Mouse (Mus musculus) spleen, postnatal 36 days (tissue): ENCODE measurements around the gene Hsd17b12.

Experiments
- DNase-seq, 2 experiments: peaks; one replicate each; pipeline ENCODE4 v3.0.0; 2022; ENCODE audit warnings: low spot score in 2 of 2, mixed read lengths in 1 of 2

Gene Hsd17b12

GRCm38 (mm10) chr2:94157592-94158519, at the start of gene Hsd17b12:
Hsd17b12 (minus strand) TSS chr2:94157964.
- peak; percentile 99 to 100 for DNase-seq

- no peak for DNase-seq
Observed at GRCm38 (mm10) chr2:94184906-94185305, 27.1 kb upstream of the Hsd17b12 start.

GRCm38 (mm10) chr2:94184142-94184541, 26.4 kb upstream of the Hsd17b12 start:
- no peak for DNase-seq

DNA sequence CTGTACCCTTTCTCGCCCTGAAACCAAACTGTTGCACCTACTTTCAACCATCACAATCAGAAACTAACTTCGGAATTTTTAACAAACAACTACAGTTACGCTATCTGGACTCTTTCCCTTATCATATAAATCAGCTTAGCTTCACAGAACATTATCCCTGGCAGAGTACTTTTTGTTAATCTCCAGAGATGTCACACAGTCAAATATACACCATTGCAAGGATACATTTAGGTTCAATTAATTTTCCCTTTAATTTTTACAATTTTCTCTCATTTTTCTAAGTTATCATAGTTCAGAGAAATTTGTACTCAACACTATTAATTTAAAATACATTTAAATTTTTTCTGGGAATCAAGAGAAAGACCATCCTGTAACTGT, 21.3 kb upstream of the Hsd17b12 start:
- DNase-seq = no peak

GRCm38 (mm10) chr2:94178321-94179029, 20.7 kb upstream of the Hsd17b12 start:
- peak; percentile 82 to 83 for DNase-seq

DNA sequence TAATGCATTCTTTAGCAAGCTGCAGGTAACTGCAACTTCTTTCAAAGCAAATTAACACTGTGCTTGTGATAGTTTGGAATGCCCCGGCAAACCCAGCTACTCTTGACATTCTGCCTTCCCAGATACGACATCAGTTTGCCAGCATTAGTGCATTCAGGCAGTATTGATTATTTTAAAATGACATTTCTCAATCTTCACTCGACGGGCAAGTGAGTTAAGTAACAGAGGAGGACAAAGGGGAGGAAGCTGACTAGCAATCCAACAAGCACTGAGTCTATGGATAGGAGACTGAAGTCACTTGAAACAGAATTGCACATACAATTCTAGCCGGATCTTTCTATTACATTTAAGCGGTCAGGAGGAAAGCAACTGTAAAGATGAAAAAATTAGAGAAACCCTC, 19.5 kb upstream of the Hsd17b12 start:
- DNase-seq = no peak

GRCm38 (mm10) chr2:94176381-94176780, 18.6 kb upstream of the Hsd17b12 start:
- no peak for DNase-seq

DNA sequence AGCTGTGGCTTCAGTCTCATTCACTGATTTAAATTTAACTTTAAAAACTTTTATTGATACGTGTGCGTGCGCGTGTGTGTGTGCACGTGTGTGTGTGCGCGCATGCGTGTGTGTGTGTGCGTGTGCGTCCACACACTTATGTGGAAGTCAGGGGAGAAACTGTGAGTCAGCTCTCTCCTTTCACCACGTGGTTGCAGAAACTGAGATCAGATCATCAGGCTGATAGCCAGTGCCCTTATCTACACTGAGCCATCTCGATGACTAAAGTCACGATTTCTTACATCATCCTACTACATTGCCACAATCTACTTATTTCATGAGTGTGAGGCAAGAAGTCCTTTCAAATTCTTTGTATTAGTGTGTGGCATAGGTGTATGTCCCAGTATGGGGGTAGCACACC, 15.8 kb upstream of the Hsd17b12 start:
- DNase-seq = no peak

- no peak for DNase-seq
Observed at GRCm38 (mm10) chr2:94163207-94163606, 5.4 kb upstream of the Hsd17b12 start.

- no peak for DNase-seq
Observed at GRCm38 (mm10) chr2:94162141-94162540, 4.4 kb upstream of the Hsd17b12 start.

DNA sequence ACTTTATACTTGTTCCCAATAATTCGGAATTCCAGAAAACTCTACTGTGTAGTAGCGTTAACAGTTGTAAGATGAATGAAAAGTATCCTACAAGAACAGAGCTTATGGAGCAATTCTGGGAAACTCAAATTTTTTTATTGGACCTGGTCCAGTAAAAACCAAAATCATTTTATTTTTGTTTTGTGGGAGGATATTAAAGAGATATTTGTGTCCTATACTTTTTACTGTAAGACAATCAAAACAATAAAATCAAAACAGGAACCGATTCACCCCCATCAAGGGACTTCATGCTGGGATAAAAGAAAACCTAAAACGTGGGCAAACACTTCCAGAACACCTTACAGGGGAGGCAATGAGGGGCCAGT, 738 bp upstream of the Hsd17b12 start:
- no peak for DNase-seq

- no peak for DNase-seq
Observed at GRCm38 (mm10) chr2:94157051-94157450, 713 bp downstream of the Hsd17b12 start.

GRCm38 (mm10) chr2:94145146-94145542, 12.6 kb downstream of the Hsd17b12 start:
- no peak for DNase-seq

GRCm38 (mm10) chr2:94144520-94145145, 13.1 kb downstream of the Hsd17b12 start:
- DNase-seq = no peak

DNA sequence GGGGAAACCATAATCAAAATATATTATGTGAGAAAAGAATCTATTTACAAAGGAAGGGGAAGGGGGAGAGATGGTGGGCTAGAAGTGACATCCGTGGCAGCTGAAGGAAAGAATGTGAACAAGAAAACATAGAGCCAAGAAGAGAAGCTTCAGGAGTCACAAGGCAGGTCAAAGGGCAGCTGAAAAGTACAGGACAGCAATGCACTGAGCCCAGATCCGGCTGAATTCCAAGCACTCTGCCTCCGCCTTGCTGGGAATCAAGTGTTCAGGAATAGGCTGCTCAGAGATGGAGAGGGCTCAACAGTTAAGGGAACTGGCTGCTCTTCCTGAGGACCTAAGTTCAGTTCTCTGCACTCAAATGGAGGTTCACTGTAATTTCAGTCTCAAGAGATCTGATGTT, 16.5 kb downstream of the Hsd17b12 start:
- DNase-seq = no peak

GRCm38 (mm10) chr2:94138469-94139390, 19.0 kb downstream of the Hsd17b12 start:
- DNase-seq = no peak

DNA sequence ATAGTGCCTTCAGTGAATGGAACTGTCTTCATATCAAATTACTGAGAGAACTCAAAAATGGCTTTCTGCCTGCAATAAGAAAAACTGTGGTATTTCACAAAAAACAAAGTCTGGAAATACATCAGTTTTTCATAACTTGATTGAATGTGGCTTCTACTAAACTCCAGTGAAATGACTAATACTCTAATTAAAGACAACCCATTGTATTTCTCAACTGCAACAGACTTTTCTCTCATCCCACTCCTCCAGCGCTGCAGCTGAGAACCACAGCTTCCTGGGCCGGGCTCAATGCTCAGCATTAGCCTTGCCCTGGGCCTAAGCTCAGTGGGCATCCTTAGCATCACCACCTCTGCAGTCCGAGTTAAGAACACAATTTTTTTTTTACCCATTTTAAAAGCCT, 20.9 kb downstream of the Hsd17b12 start:
- no peak for DNase-seq

- DNase-seq = no peak
Observed at GRCm38 (mm10) chr2:94128496-94128895, 29.3 kb downstream of the Hsd17b12 start.

GRCm38 (mm10) chr2:94122182-94123041, 35.4 kb downstream of the Hsd17b12 start:
- DNase-seq = no peak

GRCm38 (mm10) chr2:94103758-94104157, 54.0 kb downstream of the Hsd17b12 start:
- no peak for DNase-seq
